Mouse (Mus musculus): ENCODE results near the gene Arid5b. TPM values are rescaled to one million over a fixed set of nuclear protein-coding genes. Genes with fewer than 3 reads are reported as not detected.

Gene Arid5b
- polyA plus RNA-seq, 1 experiment from 2014 or later, result 22.2 TPM

DNA sequence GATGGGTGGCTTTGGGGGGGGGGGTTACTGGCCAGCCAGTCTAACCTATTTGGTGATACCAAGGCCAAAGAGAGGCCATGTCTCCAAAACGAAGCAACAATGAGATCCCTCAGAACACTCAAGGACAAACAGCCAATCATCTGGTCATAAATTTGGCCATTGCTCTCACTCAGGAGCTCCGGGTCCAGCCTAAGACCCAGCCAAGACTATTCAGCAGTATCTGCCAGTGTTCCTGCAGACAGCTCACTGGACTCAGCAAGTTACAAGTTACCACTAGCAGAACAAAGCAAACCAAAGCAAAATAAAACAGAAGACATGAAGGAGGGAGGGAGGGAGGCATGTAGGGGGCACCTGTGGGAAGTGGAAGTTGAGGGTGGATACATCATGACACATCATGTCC lies 157.3 kb downstream of the Arid5b start:
- WGBS, result 85% methylated on average over 2 of the region's 2 CpGs
- H3K27ac ChIP-seq (replicated peaks; ENCODE audit: low read depth, low read length), result no peak overlapping the region
- H3K27me3 ChIP-seq (ENCODE audit: control insufficient read depth, insufficient read depth, low read length), result no peaks in the 10 kb centered on the region
- no peak overlapping the region for H3K4me2 ChIP-seq (ENCODE audit: low read length)
- no peak overlapping the region for H3K9ac ChIP-seq (replicated peaks; ENCODE audit: low read length)
- no peak for ATAC-seq (ENCODE audit: low FRiP score, low TSS enrichment)
- H3K9me3 ChIP-seq (ENCODE audit: control insufficient read depth, low read length), result no peaks in the 10 kb centered on the region
- peaks cover 9% of the 10 kb centered on the region; the same call in 1 of the 2 replicates for H3K4me1 ChIP-seq (ENCODE audit: control insufficient read depth, insufficient read depth, low read length)
- no peak for DNase-seq
- H3K4me3 ChIP-seq (replicated peaks; ENCODE audit: low read depth, low read length), result no peak overlapping the region
- H3K36me3 ChIP-seq (ENCODE audit: control insufficient read depth, insufficient read depth, low read length), result no peaks in the 10 kb centered on the region; the same call in 1 of the 2 replicates

DNA sequence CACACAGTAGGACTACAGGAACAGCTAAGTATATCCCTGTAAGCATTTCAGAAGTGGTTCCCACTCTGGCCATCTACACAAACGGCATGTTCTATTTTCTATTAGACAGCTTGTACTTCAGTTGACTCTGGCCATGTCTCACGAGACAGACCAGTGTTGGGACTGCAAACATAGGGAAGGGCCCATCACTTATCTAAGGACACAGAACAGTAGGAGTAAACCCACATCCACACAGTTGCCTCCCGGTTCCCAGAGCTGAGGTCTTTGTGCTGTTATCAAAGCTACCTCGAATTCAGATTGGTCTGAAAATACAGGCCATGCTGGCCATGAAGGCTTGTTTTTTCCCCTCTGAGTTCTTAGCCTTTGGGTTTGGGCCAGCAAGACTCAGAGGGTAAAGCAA lies 158.5 kb downstream of the Arid5b start:
- Histone ChIP-seq H3K27me3 (ENCODE audit: control insufficient read depth, insufficient read depth, low read length) (no peaks in the 10 kb centered on the region), H3K4me1 (ENCODE audit: control insufficient read depth, insufficient read depth, low read length) (no peaks in the 10 kb centered on the region), H3K27ac (replicated peaks; ENCODE audit: low read depth, low read length) (no peak overlapping the region), H3K9me3 (ENCODE audit: control insufficient read depth, low read length) (no peaks in the 10 kb centered on the region), H3K4me2 (ENCODE audit: low read length) (no peak overlapping the region), H3K4me3 (replicated peaks; ENCODE audit: low read depth, low read length) (no peak overlapping the region), H3K36me3 (ENCODE audit: control insufficient read depth, insufficient read depth, low read length) (no peaks in the 10 kb centered on the region; the same call in 1 of the 2 replicates), H3K9ac (replicated peaks; ENCODE audit: low read length) (no peak overlapping the region)
- no peak for ATAC-seq (ENCODE audit: low FRiP score, low TSS enrichment)
- 94% methylated on average over 4 of the region's 4 CpGs for WGBS
- DNase-seq, result no peak

DNA sequence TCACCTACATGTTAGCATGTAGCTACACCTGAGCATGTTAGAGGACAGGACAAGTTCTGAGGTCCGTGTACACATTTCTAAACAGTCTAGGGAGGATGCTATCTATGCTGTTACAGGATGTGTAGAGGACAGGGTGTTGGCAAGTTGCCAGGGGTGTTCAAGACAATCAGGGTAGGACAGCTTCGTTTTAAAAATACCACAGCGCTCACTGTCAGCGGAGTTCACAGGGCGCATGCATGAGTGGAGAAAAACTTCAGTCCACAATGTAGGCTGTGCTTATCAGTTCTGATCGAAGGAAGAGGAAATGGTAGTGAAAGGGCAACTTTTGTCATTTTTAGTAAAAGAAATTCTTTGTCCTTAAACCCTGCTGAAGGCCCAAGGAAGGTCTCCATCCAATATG lies 159.3 kb downstream of the Arid5b start:
- H3K27ac ChIP-seq (replicated peaks; ENCODE audit: low read depth, low read length), result no peak overlapping the region
- ATAC-seq (ENCODE audit: low FRiP score, low TSS enrichment) (no peak), DNase-seq (no peak)
- no peaks in the 10 kb centered on the region for H3K9me3 ChIP-seq (ENCODE audit: control insufficient read depth, low read length)
- no peaks in the 10 kb centered on the region; the same call in 1 of the 2 replicates for H3K36me3 ChIP-seq (ENCODE audit: control insufficient read depth, insufficient read depth, low read length)
- no peaks in the 10 kb centered on the region for H3K4me1 ChIP-seq (ENCODE audit: control insufficient read depth, insufficient read depth, low read length)
- no peak overlapping the region for H3K4me2 ChIP-seq (ENCODE audit: low read length)
- WGBS, result 83% methylated on average over 6 of the region's 6 CpGs
- H3K27me3 ChIP-seq (ENCODE audit: control insufficient read depth, insufficient read depth, low read length), result no peaks in the 10 kb centered on the region
- no peak overlapping the region for H3K9ac ChIP-seq (replicated peaks; ENCODE audit: low read length)
- no peak overlapping the region for H3K4me3 ChIP-seq (replicated peaks; ENCODE audit: low read depth, low read length)

DNA sequence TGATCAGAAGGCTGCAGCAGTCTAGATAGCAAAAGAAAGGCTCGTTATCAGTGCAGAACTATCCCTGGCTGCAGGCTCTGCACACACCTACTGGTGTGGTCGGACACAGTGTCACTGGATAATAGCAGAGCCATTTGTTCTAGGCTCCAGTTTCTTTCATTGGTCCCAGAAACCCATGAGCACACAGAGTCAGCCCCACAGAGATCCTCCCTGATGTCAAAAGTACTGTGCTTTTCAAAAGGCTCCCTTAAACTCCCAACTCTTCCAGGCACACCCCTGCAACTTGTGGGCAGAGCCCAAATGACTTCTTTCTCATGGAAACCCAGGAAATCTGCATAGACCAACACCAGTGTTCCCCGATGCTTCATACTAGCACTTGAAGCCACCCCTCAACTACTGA lies 163.6 kb downstream of the Arid5b start:
- ATAC-seq (ENCODE audit: low FRiP score, low TSS enrichment) (no peak), DNase-seq (no peak)
- Histone ChIP-seq H3K27ac (replicated peaks; ENCODE audit: low read depth, low read length) (no peak overlapping the region), H3K4me1 (ENCODE audit: control insufficient read depth, insufficient read depth, low read length) (0 out of 2 replicates have a peak, but pooled peaks cover 13% of the 10 kb centered on the region), H3K9ac (replicated peaks; ENCODE audit: low read length) (no peak overlapping the region), H3K4me3 (replicated peaks; ENCODE audit: low read depth, low read length) (no peak overlapping the region), H3K27me3 (ENCODE audit: control insufficient read depth, insufficient read depth, low read length) (no peaks in the 10 kb centered on the region), H3K4me2 (ENCODE audit: low read length) (no peak overlapping the region), H3K36me3 (ENCODE audit: control insufficient read depth, insufficient read depth, low read length) (no peaks in the 10 kb centered on the region; the same call in 1 of the 2 replicates), H3K9me3 (ENCODE audit: control insufficient read depth, low read length) (no peaks in the 10 kb centered on the region)
- whole genome bisulfite sequencing, result 87% methylated on average over 3 of the region's 3 CpGs

DNA sequence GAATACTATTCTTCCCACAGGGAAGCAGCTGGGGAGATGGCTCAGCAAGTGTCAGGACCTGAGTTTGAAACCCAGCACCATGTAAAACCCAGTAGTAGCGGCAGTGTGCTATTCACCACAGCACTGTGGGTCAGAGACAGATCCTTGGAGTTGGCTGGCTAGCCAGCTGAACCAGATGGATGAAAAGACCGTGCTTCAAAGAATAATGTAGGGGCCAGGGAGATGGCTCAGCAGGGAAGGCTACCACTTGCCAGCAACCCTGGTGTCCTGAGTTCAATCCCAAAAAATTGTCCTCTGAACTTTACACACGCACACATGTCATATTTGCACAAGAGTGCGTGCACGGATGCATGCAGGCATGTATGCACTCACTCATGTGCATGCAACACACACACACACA lies 164.9 kb downstream of the Arid5b start:
- WGBS, result 90% methylated on average over 5 of the region's 5 CpGs
- Histone ChIP-seq H3K4me3 (replicated peaks; ENCODE audit: low read depth, low read length) (no peak overlapping the region), H3K36me3 (ENCODE audit: control insufficient read depth, insufficient read depth, low read length) (no peaks in the 10 kb centered on the region; the same call in 1 of the 2 replicates), H3K4me1 (ENCODE audit: control insufficient read depth, insufficient read depth, low read length) (0 out of 2 replicates have a peak, but pooled peaks cover 13% of the 10 kb centered on the region), H3K4me2 (ENCODE audit: low read length) (no peak overlapping the region), H3K27me3 (ENCODE audit: control insufficient read depth, insufficient read depth, low read length) (no peaks in the 10 kb centered on the region), H3K9ac (replicated peaks; ENCODE audit: low read length) (no peak overlapping the region), H3K27ac (replicated peaks; ENCODE audit: low read depth, low read length) (peak overlapping the region; percentile 39; the same call in 1 of the 2 replicates), H3K9me3 (ENCODE audit: control insufficient read depth, low read length) (no peaks in the 10 kb centered on the region)
- no peak for ATAC-seq (ENCODE audit: low FRiP score, low TSS enrichment)
- DNase-seq, result no peak

DNA sequence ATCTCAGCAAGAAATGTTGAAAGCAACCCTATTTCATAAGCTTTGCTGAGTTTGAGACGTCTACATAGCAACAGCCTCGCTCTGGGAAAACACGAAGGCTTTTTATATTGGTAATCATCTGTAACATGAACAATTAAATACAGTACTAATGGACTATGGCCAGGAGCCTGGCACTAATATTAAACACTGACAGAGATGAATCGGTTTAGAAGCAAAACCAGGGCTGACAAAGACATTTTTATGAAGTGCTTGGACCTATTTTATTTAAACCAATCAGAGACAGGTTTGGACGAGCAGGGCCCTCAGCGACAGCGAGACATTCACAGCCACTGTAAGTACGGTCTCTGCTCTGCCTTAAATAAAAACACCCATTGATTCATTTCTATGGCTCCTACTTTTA lies 165.6 kb downstream of the Arid5b start:
- no peaks in the 10 kb centered on the region for H3K9me3 ChIP-seq (ENCODE audit: control insufficient read depth, low read length)
- no peak overlapping the region for H3K4me3 ChIP-seq (replicated peaks; ENCODE audit: low read depth, low read length)
- ATAC-seq (ENCODE audit: low FRiP score, low TSS enrichment), result no peak
- H3K27me3 ChIP-seq (ENCODE audit: control insufficient read depth, insufficient read depth, low read length), result no peaks in the 10 kb centered on the region
- DNase-seq, result no peak
- peak overlapping the region; percentile 39; the same call in 1 of the 2 replicates for H3K27ac ChIP-seq (replicated peaks; ENCODE audit: low read depth, low read length)
- WGBS, result 76% methylated on average over 8 of the region's 8 CpGs
- 0 out of 2 replicates have a peak, but pooled peaks cover 13% of the 10 kb centered on the region for H3K4me1 ChIP-seq (ENCODE audit: control insufficient read depth, insufficient read depth, low read length)
- no peak overlapping the region for H3K9ac ChIP-seq (replicated peaks; ENCODE audit: low read length)
- no peaks in the 10 kb centered on the region; the same call in 1 of the 2 replicates for H3K36me3 ChIP-seq (ENCODE audit: control insufficient read depth, insufficient read depth, low read length)
- no peak overlapping the region for H3K4me2 ChIP-seq (ENCODE audit: low read length)

DNA sequence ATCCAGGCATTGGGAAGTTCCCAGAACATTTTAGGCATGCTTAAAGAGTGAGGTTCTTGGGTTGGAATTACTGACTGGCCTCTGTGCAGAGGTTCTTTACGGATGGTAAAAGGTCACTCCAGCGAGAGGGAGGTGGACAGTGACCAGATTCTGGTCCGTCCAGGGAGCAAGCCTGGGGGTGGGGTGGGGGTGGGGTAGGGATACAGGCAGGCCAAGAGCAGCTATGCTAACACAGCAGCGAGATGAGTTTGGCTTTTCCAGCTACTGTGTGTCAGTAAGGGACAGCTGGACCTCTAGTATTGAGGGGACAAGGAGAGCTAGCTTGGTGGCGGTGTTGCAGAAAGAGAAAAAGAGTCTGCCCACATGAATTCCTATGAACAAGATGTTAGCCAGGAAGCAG lies 167.9 kb downstream of the Arid5b start:
- H3K4me1 ChIP-seq (ENCODE audit: control insufficient read depth, insufficient read depth, low read length), result peaks cover 34% of the 10 kb centered on the region
- H3K27ac ChIP-seq (replicated peaks; ENCODE audit: low read depth, low read length), result no peak overlapping the region
- H3K36me3 ChIP-seq (ENCODE audit: control insufficient read depth, insufficient read depth, low read length), result no peaks in the 10 kb centered on the region
- DNase-seq, result no peak
- H3K9me3 ChIP-seq (ENCODE audit: control insufficient read depth, low read length), result no peaks in the 10 kb centered on the region
- WGBS, result 70% methylated on average over 5 of the region's 5 CpGs
- no peak for ATAC-seq (ENCODE audit: low FRiP score, low TSS enrichment)
- no peaks in the 10 kb centered on the region for H3K27me3 ChIP-seq (ENCODE audit: control insufficient read depth, insufficient read depth, low read length)
- H3K4me3 ChIP-seq (replicated peaks; ENCODE audit: low read depth, low read length), result no peak overlapping the region
- H3K4me2 ChIP-seq (ENCODE audit: low read length), result no peak overlapping the region
- H3K9ac ChIP-seq (replicated peaks; ENCODE audit: low read length), result no peak overlapping the region

DNA sequence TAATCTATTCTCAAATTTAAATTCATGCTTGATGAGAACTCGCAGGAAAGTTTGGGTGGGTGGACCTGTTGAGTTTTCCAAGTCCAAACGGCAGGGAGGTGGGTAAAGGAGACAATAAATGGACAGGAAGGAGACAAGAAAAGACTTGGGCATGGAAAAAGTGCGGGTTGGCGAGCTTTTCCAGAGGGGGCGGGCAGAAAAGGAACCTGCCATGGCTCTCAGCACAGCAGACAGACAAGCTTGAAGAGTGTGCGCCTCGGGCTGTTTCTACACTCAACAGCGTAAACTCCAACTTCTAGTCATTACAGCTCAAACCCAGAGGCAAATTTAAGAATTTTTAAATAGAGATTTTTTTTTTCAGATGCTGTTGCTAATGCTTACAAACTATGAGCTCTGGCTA lies 168.4 kb downstream of the Arid5b start:
- DNase-seq, result no peak
- no peak overlapping the region for H3K4me3 ChIP-seq (replicated peaks; ENCODE audit: low read depth, low read length)
- no peak overlapping the region for H3K27ac ChIP-seq (replicated peaks; ENCODE audit: low read depth, low read length)
- H3K9me3 ChIP-seq (ENCODE audit: control insufficient read depth, low read length), result no peaks in the 10 kb centered on the region
- H3K4me1 ChIP-seq (ENCODE audit: control insufficient read depth, insufficient read depth, low read length), result peaks cover 38% of the 10 kb centered on the region
- ATAC-seq (ENCODE audit: low FRiP score, low TSS enrichment), result no peak
- H3K4me2 ChIP-seq (ENCODE audit: low read length), result no peak overlapping the region
- H3K36me3 ChIP-seq (ENCODE audit: control insufficient read depth, insufficient read depth, low read length), result no peaks in the 10 kb centered on the region
- H3K9ac ChIP-seq (replicated peaks; ENCODE audit: low read length), result no peak overlapping the region
- no peaks in the 10 kb centered on the region for H3K27me3 ChIP-seq (ENCODE audit: control insufficient read depth, insufficient read depth, low read length)
- WGBS, result 61% methylated on average over 8 of the region's 8 CpGs

DNA sequence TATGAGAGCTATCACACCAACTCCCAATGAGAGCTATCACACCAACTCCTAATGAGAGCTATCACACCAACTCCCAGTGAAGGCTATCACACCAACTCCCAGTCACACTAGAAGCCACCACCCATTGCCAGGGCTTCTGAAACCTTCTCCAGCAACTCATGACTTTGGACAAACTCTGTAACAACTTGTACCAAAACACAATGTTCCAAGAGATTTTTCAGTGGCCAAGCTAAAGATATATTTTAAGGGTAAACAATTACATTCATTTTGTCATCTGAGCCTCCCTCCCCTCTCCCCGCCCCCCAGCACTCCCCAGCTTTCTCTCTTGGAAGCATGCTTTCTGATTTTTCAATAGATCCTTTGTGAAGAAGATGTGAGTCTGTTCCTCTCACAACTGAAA lies 168.9 kb downstream of the Arid5b start:
- 86% methylated on average over 1 of the region's 1 CpGs for WGBS
- Histone ChIP-seq H3K9ac (replicated peaks; ENCODE audit: low read length) (no peak overlapping the region), H3K4me3 (replicated peaks; ENCODE audit: low read depth, low read length) (no peak overlapping the region), H3K4me1 (ENCODE audit: control insufficient read depth, insufficient read depth, low read length) (peaks cover 44% of the 10 kb centered on the region), H3K36me3 (ENCODE audit: control insufficient read depth, insufficient read depth, low read length) (no peaks in the 10 kb centered on the region), H3K27ac (replicated peaks; ENCODE audit: low read depth, low read length) (no peak overlapping the region), H3K27me3 (ENCODE audit: control insufficient read depth, insufficient read depth, low read length) (no peaks in the 10 kb centered on the region), H3K9me3 (ENCODE audit: control insufficient read depth, low read length) (no peaks in the 10 kb centered on the region), H3K4me2 (ENCODE audit: low read length) (no peak overlapping the region)
- DNase-seq (no peak), ATAC-seq (ENCODE audit: low FRiP score, low TSS enrichment) (no peak)
